Mouse (Mus musculus) bone marrow, adult 2 months (tissue): ENCODE results near the gene Agtpbp1.

Experiments
- CTCF ChIP-seq: fragments of 200-500 bp; IDR thresholded peaks from 2 replicates; pipeline ENCODE4 v1.5.1; 2011; ENCODE audit warnings: low read length, control low read depth; ENCODE audit not compliant: control insufficient read depth, insufficient read depth
- POLR2A ChIP-seq: fragments of 200-500 bp; IDR thresholded peaks from 2 replicates; pipeline ENCODE4 v1.6.1; 2011; ENCODE audit warnings: low read depth, mild to moderate bottlenecking, control low read depth, low read length, borderline replicate concordance; ENCODE audit not compliant: control insufficient read depth

- TF ChIP-seq CTCF (no peak), POLR2A (no peak)
Measured at GRCm38 (mm10) chr13:59521271-59522064, 63.6 kb downstream of the Agtpbp1 start.
